In the genomic region with DNA sequence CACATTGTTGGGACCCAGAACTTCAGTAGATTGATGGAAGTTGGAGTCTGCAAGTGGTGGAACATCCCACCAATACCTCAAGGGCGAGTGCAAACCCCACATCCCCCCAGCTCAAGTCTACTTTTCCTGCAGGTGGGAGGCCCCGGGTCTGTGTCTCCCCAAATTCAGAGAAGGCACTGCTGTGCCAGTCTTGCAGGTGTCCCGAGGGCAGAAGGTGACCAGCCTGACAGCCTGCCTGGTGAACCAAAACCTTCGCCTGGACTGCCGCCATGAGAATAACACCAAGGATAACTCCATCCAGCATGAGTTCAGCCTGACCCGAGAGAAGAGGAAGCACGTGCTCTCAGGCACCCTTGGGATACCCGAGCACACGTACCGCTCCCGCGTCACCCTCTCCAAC, we compare ENCODE assay signal across 33 mouse cellular contexts. TPM values are rescaled to one million over a fixed set of nuclear protein-coding genes. Genes with fewer than 3 reads are reported as not detected.
DNase-seq lines count a peak whose midpoint lies in the region; ATAC-seq and TF ChIP-seq lines count a peak whose summit lies in the region.
"Had no signal": no experiment of that assay in that cellular context is flagged by ENCODE, and none has a peak within 500 bp of the region (broad histone marks: within the 10 kb centered on the region; RNA-seq: fewer than 3 reads in every experiment).

No protein-coding gene starts in this region.

- H3K9ac ChIP-seq in heart, embryonic 16.5 days (ENCODE audit: low read length), result no peak overlapping the region; the same call in 1 of the 2 replicates
- H3K9ac ChIP-seq in intestine, postnatal 0 days (ENCODE audit: low read depth, low read length), result no peak overlapping the region
- H3K9ac ChIP-seq: forebrain, embryonic 12.5 days; heart, embryonic 15.5 days; hindbrain, embryonic 14.5 days; liver, embryonic 14.5 days; lung, embryonic 14.5 days; neural tube, embryonic 15.5 days had no signal

- no peak for TF ChIP-seq CTCF in layer of hippocampus, adult 2 months (conservative IDR thresholded peaks at IDR 0.05)
- no peak for TF ChIP-seq CTCF in thymus, adult 2 months (IDR thresholded peaks at IDR 0.05; ENCODE audit: borderline replicate concordance, control insufficient read depth, extremely low read depth, insufficient read depth, low read length, poor library complexity)
- TF ChIP-seq CTCF in intestine, postnatal 0 days (IDR thresholded peaks at IDR 0.05; ENCODE audit: low read depth), result no peak

- no peaks in the 10 kb centered on the region for H3K9me3 ChIP-seq in heart, embryonic 16.5 days (replicated peaks; ENCODE audit: control insufficient read depth, low read length)
- H3K9me3 ChIP-seq in intestine, postnatal 0 days (ENCODE audit: control insufficient read depth), result no peaks in the 10 kb centered on the region
- H3K9me3 ChIP-seq: forebrain, embryonic 12.5 days; G1E; heart, embryonic 10.5 days; heart, embryonic 15.5 days; neural tube, embryonic 15.5 days had no signal

- TF ChIP-seq POLR2A in thymus, adult 2 months (IDR thresholded peaks at IDR 0.05; ENCODE audit: control insufficient read depth, extremely low read depth, insufficient read depth, low read length, poor library complexity), result no peak

- H3K27me3 ChIP-seq in heart, embryonic 16.5 days (ENCODE audit: control insufficient read depth, insufficient read depth, low read length), result peaks cover 23% of the 10 kb centered on the region
- no peaks in the 10 kb centered on the region for H3K27me3 ChIP-seq in thymus, adult 2 months (ENCODE audit: control insufficient read depth, insufficient read depth, low read length)
- H3K27me3 ChIP-seq in intestine, postnatal 0 days (replicated peaks; ENCODE audit: control insufficient read depth, insufficient read depth, low read length), result peaks cover 35% of the 10 kb centered on the region
- H3K27me3 ChIP-seq: Patski had no signal

- H3K36me3 ChIP-seq in heart, embryonic 16.5 days (ENCODE audit: control insufficient read depth, insufficient read depth), result no peaks in the 10 kb centered on the region
- peaks cover 49% of the 10 kb centered on the region for H3K36me3 ChIP-seq in thymus, adult 2 months (ENCODE audit: control insufficient read depth, insufficient read depth, low read length)
- no peaks in the 10 kb centered on the region for H3K36me3 ChIP-seq in intestine, postnatal 0 days (ENCODE audit: control insufficient read depth, insufficient read depth)
- H3K36me3 ChIP-seq: forebrain, embryonic 12.5 days; G1E; heart, embryonic 10.5 days; heart, embryonic 15.5 days; neural tube, embryonic 15.5 days had no signal

- WGBS in heart, embryonic 16.5 days, result 75% methylated on average over 12 of the region's 12 CpGs
- WGBS in thymus, adult 2 months, result 8% methylated on average over 12 of the region's 12 CpGs
- 87% methylated on average over 12 of the region's 12 CpGs for WGBS in intestine, postnatal 0 days

- H3K27ac ChIP-seq in heart, embryonic 16.5 days (ENCODE audit: low read length), result peak overlapping the region; percentile 30; the same call in 1 of the 2 replicates
- peak overlapping the region; percentile 51; the same call in 1 of the 2 replicates for H3K27ac ChIP-seq in layer of hippocampus, adult 2 months
- peak overlapping the region; percentile 94 for H3K27ac ChIP-seq in thymus, adult 2 months (ENCODE audit: control insufficient read depth, insufficient read depth, low read length)
- H3K27ac ChIP-seq in intestine, postnatal 0 days (ENCODE audit: low read depth, low read length), result no peak overlapping the region
- H3K27ac ChIP-seq: forebrain, embryonic 12.5 days; heart, embryonic 10.5 days; heart, embryonic 15.5 days; hindbrain, embryonic 14.5 days; liver, embryonic 14.5 days; neural tube, embryonic 15.5 days had no signal

- H3K4me1 ChIP-seq in heart, embryonic 16.5 days (ENCODE audit: control insufficient read depth, insufficient read depth, low read length), result peaks cover 5% of the 10 kb centered on the region; the same call in 1 of the 2 replicates
- peaks cover 47% of the 10 kb centered on the region for H3K4me1 ChIP-seq in thymus, adult 2 months (replicated peaks; ENCODE audit: control insufficient read depth, insufficient read depth, low read length)
- H3K4me1 ChIP-seq in intestine, postnatal 0 days (replicated peaks; ENCODE audit: control insufficient read depth, insufficient read depth, low read length), result no peaks in the 10 kb centered on the region

- peak overlapping the region; percentile 7; the same call in 1 of the 2 replicates for H3K4me3 ChIP-seq in heart, embryonic 16.5 days (ENCODE audit: low read length)
- H3K4me3 ChIP-seq in layer of hippocampus, adult 2 months, result peak overlapping the region; percentile 11; the same call in 1 of the 2 replicates
- H3K4me3 ChIP-seq in thymus, adult 2 months (ENCODE audit: control insufficient read depth, insufficient read depth, low read length), result peak overlapping the region; percentile 99
- H3K4me3 ChIP-seq in intestine, postnatal 0 days (ENCODE audit: low read depth, low read length), result no peak overlapping the region
- H3K4me3 ChIP-seq: erythroblast, embryonic 14.5 days; forebrain, embryonic 12.5 days; heart, embryonic 10.5 days; neural tube, embryonic 15.5 days had no signal

- no peak for DNase-seq in heart, adult 11 months
- DNase-seq in layer of hippocampus, adult 2 months (ENCODE audit: low spot score in 2 of 2), result no peak
- DNase-seq in layer of hippocampus, adult 18-20 months (ENCODE audit: low spot score in 2 of 2), result no peak
- peak; percentile 58 for DNase-seq in thymus, adult 2 months
- DNase-seq in thymus, postnatal 36 days, result peak; percentile 62 to 76
- no peak for DNase-seq in lung, adult 18-20 months
- DNase-seq: adrenal gland, postnatal 10 days; gastrocnemius, postnatal 14 days; kidney, postnatal 25 days; layer of hippocampus, postnatal 36 days; liver; lung, embryonic 14.5 days; lung, postnatal 14 days; midbrain, embryonic 14.5 days; retina, postnatal 1 day; right cerebral cortex, postnatal 25 days; spleen, adult 18-20 months had no signal

- ATAC-seq in heart, embryonic 16.5 days (replicated peaks; ENCODE audit: extremely low read depth, insufficient read depth, low FRiP score), result no peak
- no peak for ATAC-seq in intestine, postnatal 0 days
- ATAC-seq: Patski had no signal

- H3K4me2 ChIP-seq in heart, embryonic 16.5 days (ENCODE audit: low read depth, low read length), result peak overlapping the region; percentile 14; the same call in 1 of the 2 replicates
- no peak overlapping the region for H3K4me2 ChIP-seq in intestine, postnatal 0 days (replicated peaks; ENCODE audit: low read depth)
- H3K4me2 ChIP-seq: forebrain, embryonic 12.5 days; heart, embryonic 15.5 days; hindbrain, embryonic 14.5 days; lung, embryonic 14.5 days; neural tube, embryonic 15.5 days had no signal

RNA-seq across cellular contexts. Expression of a gene that starts 3.2 kb away (rescaled TPM):
- polyA plus RNA-seq in heart, embryonic 16.5 days (2015; fragmentation: Nextera tagmentation; extraction: Ambion mirVana), result 8.7 and 21.5 TPM in 2 replicates
- total RNA-seq in layer of hippocampus, adult 2 months (2021), result 100 to 1,000 TPM; 854 to 892 TPM
- 100 to 1,000 TPM; 880 to 892 TPM for total RNA-seq in layer of hippocampus, adult 18-20 months (2021)
- 3,068 and 3,478 TPM in 2 replicates for polyA plus RNA-seq in thymus, adult 2 months (2012; rRNA removed)
- polyA plus RNA-seq in intestine, postnatal 0 days (2015; fragmentation: Nextera tagmentation; extraction: Ambion mirVana), result 4.6 and 4.9 TPM in 2 replicates
- total RNA-seq: G1E; granulocyte monocyte progenitor cell, adult 5-6 weeks had no signal
- polyA plus RNA-seq: erythroblast, embryonic 14.5 days; forebrain, embryonic 12.5 days; G1E; Patski had no signal

RNA-seq across cellular contexts. Expression of a gene that starts 20.4 kb away (rescaled TPM):
- 77.5 and 89.6 TPM in 2 replicates for polyA plus RNA-seq in heart, embryonic 16.5 days (2015; fragmentation: Nextera tagmentation; extraction: Ambion mirVana)
- 10 to 100 TPM; 79.2 to 82.4 TPM for total RNA-seq in layer of hippocampus, adult 2 months (2021)
- total RNA-seq in layer of hippocampus, adult 18-20 months (2021), result 10 to 100 TPM; 77.6 to 79.1 TPM
- polyA plus RNA-seq in thymus, adult 2 months (2012; rRNA removed), result 4.5 and 6.8 TPM in 2 replicates
- 9.7 and 10.4 TPM in 2 replicates for polyA plus RNA-seq in intestine, postnatal 0 days (2015; fragmentation: Nextera tagmentation; extraction: Ambion mirVana)
- polyA plus RNA-seq: erythroblast, embryonic 14.5 days had no signal

RNA-seq across cellular contexts. Expression of a gene that starts 55.1 kb away (rescaled TPM):
- 0.12 TPM in 1 of 2 replicates, not detected in the other for polyA plus RNA-seq in heart, embryonic 16.5 days (2015; fragmentation: Nextera tagmentation; extraction: Ambion mirVana)
- total RNA-seq in layer of hippocampus, adult 2 months (2021), result 1 to 10 TPM in 1 of 2 experiments, not detected in 1; 1.3 TPM
- 1 to 10 TPM in 1 of 2 experiments, under 1 TPM in 1; 0.30 to 1.8 TPM for total RNA-seq in layer of hippocampus, adult 18-20 months (2021)
- 0.09 TPM in 1 of 2 replicates, not detected in the other for polyA plus RNA-seq in thymus, adult 2 months (2012; rRNA removed)
- polyA plus RNA-seq in intestine, postnatal 0 days (2015; fragmentation: Nextera tagmentation; extraction: Ambion mirVana), result 0.05 TPM in 1 of 2 replicates, not detected in the other
- total RNA-seq: G1E; hematopoietic stem cell, adult 5-6 weeks; monocyte, adult 5-6 weeks had no signal
- polyA plus RNA-seq: embryonic facial prominence, embryonic 14.5 days; erythroblast, embryonic 14.5 days; G1E; heart, embryonic 15.5 days; inflammation-experienced regulatory T-cells, adult 6 months; liver, embryonic 14.5 days had no signal

Comparison
In these comparisons a context has a peak if more than half of its experiments do, and no peak if none do; other contexts are left out.
1. DNase-seq: peak in thymus, adult 2 months (single experiment) and thymus, postnatal 36 days (2 of 2); none in heart, adult 11 months (single experiment), layer of hippocampus, adult 2 months (0 of 2), layer of hippocampus, adult 18-20 months (0 of 2) and lung, adult 18-20 months (0 of 2).
2. RNA of a gene that starts 3.2 kb away (polyA plus RNA-seq): 3,068 to 3,478 TPM in thymus, adult 2 months; 8.7 to 21.5 TPM in heart, embryonic 16.5 days and 4.6 to 4.9 TPM in intestine, postnatal 0 days; every median in the first group is over 100 times any median in the second.